Mouse (Mus musculus) stomach, postnatal 0 days (tissue): Measurements from ENCODE around the gene Git2.

Experiments
- CTCF ChIP-seq: IDR thresholded peaks from 2 replicates; pipeline ENCODE4 v1.5.1; 2016; ENCODE audit warnings: antibody characterized with exemption, low read depth, mild to moderate bottlenecking, moderate library complexity
- EP300 ChIP-seq: optimal IDR thresholded peaks from 2 replicates; pipeline ENCODE3; 2016; ENCODE audit warnings: antibody characterized with exemption

DNA sequence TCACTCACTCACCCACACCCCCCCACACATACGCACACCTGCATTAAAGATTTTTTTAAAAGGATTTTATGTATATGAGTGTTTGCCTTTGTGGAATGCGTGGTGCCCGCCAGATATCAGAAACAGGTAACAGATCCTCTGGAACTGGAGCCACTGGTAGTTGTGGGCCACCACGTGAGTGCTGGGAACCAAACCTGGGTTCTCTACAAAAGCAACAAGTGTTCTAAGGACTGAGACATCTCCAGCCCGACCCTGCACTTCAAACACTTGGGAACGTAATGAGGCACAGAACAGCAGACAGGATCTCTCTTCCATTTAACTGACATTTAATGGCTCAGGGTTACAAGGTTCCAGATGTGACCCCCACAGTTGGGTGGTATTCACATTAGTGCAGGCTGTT is 32.6 kb upstream of the Git2 start:
- no peak for TF ChIP-seq CTCF
- no peak for TF ChIP-seq EP300
